Mouse (Mus musculus) testis, adult 2 months (tissue): ENCODE measurements around the gene Fam217b.

Experiments
- CTCF ChIP-seq: fragments of 200-500 bp; IDR thresholded peaks from 2 replicates; pipeline ENCODE4 v1.5.1; 2012; ENCODE audit warnings: low read depth, mild to moderate bottlenecking, inconsistent platforms, low read length, moderate library complexity; ENCODE audit not compliant: control insufficient read depth, insufficient read depth, insufficient replicate concordance
- POLR2A ChIP-seq: fragments of 200-500 bp; IDR thresholded peaks from 2 replicates; pipeline ENCODE4 v1.6.1; 2012; ENCODE audit warnings: low read depth, mild to moderate bottlenecking, inconsistent platforms, low read length, moderate library complexity; ENCODE audit not compliant: control insufficient read depth

DNA sequence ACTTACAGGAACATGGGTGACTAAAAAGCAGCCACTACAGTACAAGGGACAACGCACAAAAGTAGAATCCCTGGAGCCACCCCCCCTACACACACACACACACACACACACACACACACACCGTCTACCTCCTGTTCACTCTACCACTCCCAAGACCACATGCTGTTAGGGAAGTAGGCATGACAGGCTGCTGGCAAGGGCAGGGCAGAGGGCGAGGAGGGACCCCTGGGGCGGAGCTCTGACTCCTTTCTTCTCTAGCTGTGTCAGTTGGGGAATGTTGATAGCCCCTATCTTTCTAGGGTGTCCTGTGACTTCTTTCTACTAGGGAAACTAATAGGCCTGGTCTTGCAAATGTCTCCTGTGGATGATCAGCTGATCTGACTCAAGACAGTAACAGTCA is 2.6 kb downstream of the Fam217b start:
- TF ChIP-seq CTCF: no peak
- TF ChIP-seq POLR2A: no peak
